Mouse (Mus musculus) Patski (cell line): Measurements from ENCODE around the gene Mrps18a. TPM values are rescaled to one million over a fixed set of nuclear protein-coding genes. Genes with fewer than 3 reads are reported as not detected.

Experiments
- ATAC-seq: fragments of 100-300 bp; one replicate; pipeline ENCODE4 v1.8.0; 2021
- CTCF ChIA-PET: fragments of 350-600 bp; sonication (Branson Sonifier 250); formaldehyde crosslinking; loops from one replicate; lab custom pipeline; 2022; ENCODE audit warnings: inconsistent platforms; lab: Charles Lee
- POLR2A ChIA-PET: fragments of 350-600 bp; sonication (Branson Sonifier 250); formaldehyde crosslinking; loops from one replicate; lab custom pipeline; 2022; ENCODE audit warnings: antibody characterized with exemption, inconsistent platforms; lab: Charles Lee
- DNase-seq: peaks from one replicate; pipeline ENCODE4 v3.0.0-alpha.2; 2011; ENCODE audit warnings: low read depth, low spot score
- H3K27me3 ChIP-seq: fragments of 371-371 bp; one replicate; pipeline ENCODE4 v1.5.1; 2021
- CTCF ChIP-seq: fragments of 100-300 bp; IDR thresholded peaks from one replicate; pipeline ENCODE4 v1.5.1; 2021
- in situ Hi-C: fragments of 300-500 bp; cut with MboI; formaldehyde crosslinking; loops from 3 replicates; pipeline ENCODE4 v1.11.1; 2018; ENCODE audit warnings: low pct_unique_long_range_greater_than_20kb, mixed read lengths
- polyA plus RNA-seq: library from polyadenylated mRNA; unstranded; gene quantifications from one replicate; pipeline ENCODE4 v1.2.3, GENCODE M21; 2021

Mrps18a gene
- polyA plus RNA-seq, 1 experiment from 2014 or later = 100 TPM

DNA sequence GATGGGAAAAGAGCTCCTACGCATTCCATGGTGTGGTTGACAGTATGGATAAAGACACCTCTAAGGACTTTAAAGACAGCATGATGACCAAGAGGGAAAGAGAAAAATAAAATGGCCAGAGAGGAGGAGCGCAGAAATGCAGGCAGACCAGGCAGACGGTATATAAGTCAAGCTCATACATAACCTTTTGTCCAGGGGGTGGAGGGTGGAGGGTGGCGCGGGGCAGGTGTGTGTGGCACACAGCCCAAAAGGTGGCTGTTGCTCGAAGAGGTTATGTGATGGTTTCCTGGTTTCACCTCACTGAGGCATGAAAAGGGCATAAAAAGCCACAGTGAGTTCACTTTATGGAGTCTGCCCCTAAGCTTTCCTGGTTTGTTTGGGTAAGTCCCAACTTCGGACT lies 51.8 kb downstream of the Mrps18a start:
- in situ Hi-C loops = no loop called here
- DNase-seq (no peak), ATAC-seq (no peak)
- ChIA-PET POLR2A (interaction anchor here (0.7 to 1.3 kb wide), 3 partner anchors 18 to 40 kb away, joined by 3 read pairs; partner anchors contain the start of genes Polh, Rsph9 and Xpo5), CTCF (interaction anchor here (1.1 kb wide), 1 partner anchor 31 kb away, joined by 3 read pairs; no protein-coding TSS in a partner anchor)
- TF ChIP-seq CTCF = no peak
- no peaks in the 10 kb centered on the region for H3K27me3 ChIP-seq

DNA sequence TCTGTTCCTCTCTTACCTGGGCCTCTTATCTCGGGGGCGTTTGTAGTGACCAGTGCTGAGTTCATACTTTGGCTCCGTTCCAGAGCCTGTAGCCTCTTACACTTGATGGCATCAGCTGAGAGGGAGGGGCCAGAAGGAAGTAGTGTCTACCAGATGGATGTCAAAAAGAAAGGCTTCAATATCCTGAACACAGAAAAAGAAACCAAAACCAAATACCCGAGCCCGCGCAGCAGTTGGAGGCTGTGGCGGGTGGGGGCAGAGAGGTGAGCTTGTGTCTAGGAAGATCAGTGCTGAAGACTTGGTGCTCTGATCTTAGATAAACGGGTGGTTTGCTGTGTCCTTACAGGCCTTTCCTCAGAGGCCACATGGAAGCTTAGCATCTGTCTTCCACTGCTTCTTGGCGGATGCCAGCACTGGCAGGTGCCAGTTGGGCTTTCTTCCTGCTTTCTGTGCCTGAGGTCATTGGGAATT lies 52.2 kb downstream of the Mrps18a start:
- ChIA-PET CTCF (interaction anchor here (1.1 kb wide), 1 partner anchor 31 kb away, joined by 3 read pairs; no protein-coding TSS in a partner anchor), POLR2A (interaction anchor here (0.9 to 1.3 kb wide), 2 partner anchors 19 to 40 kb away, joined by 3 read pairs; partner anchors contain the start of genes Polh, Rsph9 and Xpo5)
- no peaks in the 10 kb centered on the region for H3K27me3 ChIP-seq
- TF ChIP-seq CTCF = no peak
- DNase-seq (no peak), ATAC-seq (no peak)
- in situ Hi-C loops = no loop called here

DNA sequence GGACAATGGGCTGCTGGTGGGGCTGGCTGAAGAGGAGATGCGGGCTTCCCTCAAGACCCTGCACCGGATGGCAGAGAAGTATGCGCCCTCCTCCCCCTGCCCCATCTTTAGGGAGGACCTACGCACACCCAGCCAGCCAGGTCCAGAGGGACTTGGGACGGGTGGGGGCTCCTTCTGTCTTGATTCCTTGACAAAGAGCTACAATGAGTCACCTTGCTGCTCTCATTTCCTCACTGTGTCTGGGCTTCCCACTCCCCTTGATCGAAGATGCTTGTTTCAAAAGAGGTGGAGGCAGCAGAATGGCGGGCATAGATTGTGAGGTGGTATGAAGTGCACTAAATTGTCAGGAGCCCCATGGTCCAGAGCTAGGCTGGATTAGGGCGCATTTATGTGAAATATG lies 53.5 kb downstream of the Mrps18a start:
- ChIA-PET CTCF (no interaction called here), POLR2A (no interaction called here)
- no peaks in the 10 kb centered on the region for H3K27me3 ChIP-seq
- no peak for TF ChIP-seq CTCF
- ATAC-seq = no peak
- in situ Hi-C loops = no loop called here
- DNase-seq = no peak

DNA sequence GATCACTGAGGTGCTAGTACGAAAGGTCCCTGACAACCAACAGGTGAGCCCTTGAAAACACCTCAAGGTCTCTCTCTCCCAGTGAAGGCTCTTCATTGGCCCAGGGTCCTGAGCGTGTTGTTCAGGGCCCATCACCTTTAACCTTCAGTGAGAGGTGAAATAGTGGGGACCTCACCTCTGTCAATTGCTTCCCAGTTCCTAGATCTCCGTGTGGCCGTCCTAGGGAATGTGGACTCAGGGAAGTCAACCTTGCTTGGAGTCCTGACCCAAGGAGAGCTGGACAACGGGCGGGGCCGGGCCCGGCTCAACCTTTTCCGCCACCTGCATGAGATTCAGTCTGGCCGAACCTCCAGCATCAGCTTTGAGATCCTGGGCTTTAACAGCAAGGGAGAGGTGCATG lies 54.0 kb downstream of the Mrps18a start:
- ATAC-seq (no peak), DNase-seq (no peak)
- in situ Hi-C loops = no loop called here
- ChIA-PET POLR2A (no interaction called here), CTCF (no interaction called here)
- no peak for TF ChIP-seq CTCF
- H3K27me3 ChIP-seq = no peaks in the 10 kb centered on the region

DNA sequence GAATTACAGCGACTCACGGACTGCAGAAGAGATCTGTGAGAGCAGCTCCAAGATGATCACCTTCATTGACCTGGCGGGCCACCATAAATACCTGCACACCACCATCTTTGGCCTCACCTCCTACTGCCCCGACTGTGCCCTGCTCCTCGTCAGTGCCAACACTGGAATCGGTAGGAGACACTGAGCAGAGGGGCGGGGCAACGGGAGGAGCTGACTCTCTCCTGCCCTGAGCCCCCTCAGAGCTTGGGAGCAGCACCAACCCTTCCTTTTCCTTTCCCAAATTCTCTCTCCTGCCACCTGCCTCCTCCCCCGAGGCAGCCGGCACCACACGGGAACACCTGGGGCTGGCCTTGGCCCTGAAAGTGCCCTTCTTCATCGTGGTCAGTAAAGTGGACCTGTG lies 54.7 kb downstream of the Mrps18a start:
- DNase-seq = no peak
- in situ Hi-C loops = no loop called here
- ChIA-PET POLR2A (no interaction called here), CTCF (no interaction called here)
- no peak for TF ChIP-seq CTCF
- H3K27me3 ChIP-seq = no peaks in the 10 kb centered on the region
- ATAC-seq = no peak

DNA sequence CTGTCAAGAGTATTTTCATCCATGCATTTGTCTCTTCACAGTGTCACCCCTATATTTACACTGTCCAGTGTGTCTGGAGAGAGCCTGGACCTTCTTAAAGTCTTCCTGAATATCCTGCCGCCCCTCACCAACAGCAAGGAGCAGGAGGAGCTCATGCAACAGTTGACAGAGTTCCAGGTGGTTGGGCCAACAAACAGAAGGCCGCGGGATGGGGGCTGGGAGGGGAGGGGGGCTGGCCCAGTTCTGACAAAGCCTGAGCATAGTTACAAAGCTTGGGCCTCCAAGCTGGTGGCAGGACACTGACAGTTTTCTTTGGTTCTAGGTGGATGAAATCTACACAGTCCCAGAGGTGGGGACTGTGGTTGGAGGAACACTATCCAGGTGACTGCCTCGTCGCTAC lies 55.5 kb downstream of the Mrps18a start:
- in situ Hi-C loops = no loop called here
- no peak for TF ChIP-seq CTCF
- no peak for ATAC-seq
- ChIA-PET POLR2A (no interaction called here), CTCF (no interaction called here)
- no peak for DNase-seq
- H3K27me3 ChIP-seq = no peaks in the 10 kb centered on the region

DNA sequence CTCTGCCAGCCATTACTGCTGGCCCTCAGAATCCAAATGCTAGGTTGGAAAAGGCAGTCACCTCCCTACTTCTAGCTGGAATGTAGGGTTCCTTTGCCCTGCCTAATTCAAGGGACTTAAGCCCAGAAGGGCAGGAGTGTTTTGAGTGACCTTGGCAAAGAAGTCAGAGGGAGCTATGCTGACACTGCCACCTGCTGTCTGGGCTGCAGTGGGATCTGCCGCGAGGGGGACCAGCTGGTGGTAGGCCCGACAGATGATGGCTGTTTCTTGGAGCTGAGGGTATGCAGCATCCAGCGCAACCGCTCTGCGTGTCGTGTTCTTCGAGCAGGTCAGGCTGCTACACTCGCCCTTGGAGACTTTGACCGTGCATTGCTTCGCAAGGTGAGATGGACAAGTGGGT lies 56.2 kb downstream of the Mrps18a start:
- in situ Hi-C loops = no loop called here
- ChIA-PET POLR2A (no interaction called here), CTCF (no interaction called here)
- DNase-seq (no peak), ATAC-seq (no peak)
- H3K27me3 ChIP-seq = no peaks in the 10 kb centered on the region
- no peak for TF ChIP-seq CTCF

DNA sequence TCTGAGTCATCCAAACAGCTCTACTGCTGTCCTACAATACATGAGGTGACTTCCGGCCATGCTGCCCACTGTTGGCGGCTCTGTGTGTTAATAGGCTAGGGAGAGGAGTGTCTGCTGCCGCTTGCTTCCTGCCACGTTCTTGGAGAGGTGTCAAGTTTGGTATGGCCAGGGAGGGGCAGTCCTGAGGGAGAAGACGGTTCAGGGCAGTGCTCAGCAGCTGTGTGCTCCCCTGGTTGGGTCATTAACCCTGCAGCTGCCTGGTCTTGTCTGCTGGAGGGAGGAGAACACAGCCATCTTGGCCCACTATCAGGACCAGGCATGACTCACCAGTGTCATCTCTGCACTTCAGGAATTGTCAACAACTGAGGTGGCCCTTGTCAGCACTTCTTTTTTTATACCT lies 57.5 kb downstream of the Mrps18a start:
- no peak for ATAC-seq
- H3K27me3 ChIP-seq = no peaks in the 10 kb centered on the region
- ChIA-PET POLR2A (no interaction called here), CTCF (interaction anchor here (0.9 kb wide), 1 partner anchor 31 kb away, joined by 3 read pairs; no protein-coding TSS in a partner anchor)
- TF ChIP-seq CTCF = no peak
- in situ Hi-C loops = no loop called here
- no peak for DNase-seq

DNA sequence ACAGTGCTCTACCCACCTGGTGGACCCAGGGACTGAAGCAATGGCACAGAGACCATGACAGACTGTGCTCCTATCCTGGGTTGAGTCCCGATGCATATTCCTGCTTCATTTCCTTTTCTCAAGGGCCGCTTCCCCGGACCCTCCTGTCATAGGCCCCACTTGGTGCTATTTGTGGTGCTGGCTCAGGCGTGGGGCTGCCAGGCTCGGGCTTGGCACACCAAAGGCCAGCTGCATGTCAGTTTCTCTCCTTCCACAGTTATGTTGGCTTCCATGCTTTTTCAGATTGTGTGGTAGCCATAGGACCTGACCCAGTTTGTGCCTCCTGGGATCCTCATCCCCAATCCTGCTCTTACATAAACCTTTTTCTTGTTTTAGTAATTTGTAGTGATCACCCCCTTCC lies 58.0 kb downstream of the Mrps18a start:
- TF ChIP-seq CTCF = no peak
- CTCF ChIA-PET = no interaction called here
- in situ Hi-C loops = no loop called here
- POLR2A ChIA-PET = no interaction called here
- H3K27me3 ChIP-seq = no peaks in the 10 kb centered on the region
- ATAC-seq = no peak
- DNase-seq = no peak

DNA sequence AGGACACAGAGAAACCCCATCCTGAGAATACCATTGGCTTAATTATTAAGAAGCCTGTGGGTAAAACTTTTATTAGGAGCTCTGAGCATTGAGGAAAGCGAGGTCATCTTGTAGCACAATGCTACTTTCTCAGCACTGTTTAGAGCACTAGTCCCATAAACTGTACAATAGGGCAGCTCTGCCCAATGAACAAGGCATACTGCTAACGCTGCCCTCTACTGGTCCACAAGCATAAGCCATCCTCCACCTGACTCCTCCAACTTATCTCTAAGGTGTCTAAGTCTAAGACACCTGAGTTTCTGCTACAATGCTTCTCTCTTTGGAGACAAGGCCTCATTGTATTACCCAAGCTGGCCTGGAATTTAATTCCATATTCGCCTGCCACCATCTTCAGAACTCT lies 59.8 kb downstream of the Mrps18a start:
- in situ Hi-C loops = no loop called here
- ATAC-seq = no peak
- H3K27me3 ChIP-seq = no peaks in the 10 kb centered on the region
- POLR2A ChIA-PET = no interaction called here
- CTCF ChIA-PET = interaction anchor here (0.9 to 1.4 kb wide), 3 partner anchors 10 to 20 kb away, joined by 3 read pairs; no protein-coding TSS in a partner anchor
- no peak for TF ChIP-seq CTCF
- no peak for DNase-seq

Other genes with a start within 250 kb of the Mrps18a start
- 124 TPM for gene Vegfa, start 78.6 kb upstream of the Mrps18a start, polyA plus RNA-seq
- gene Rsph9, start 33.2 kb downstream of the Mrps18a start, polyA plus RNA-seq = 29.3 TPM
- 14.6 TPM for gene Mad2l1bp, start 42.6 kb downstream of the Mrps18a start, polyA plus RNA-seq
- gene Gtpbp2, start 50.0 kb downstream of the Mrps18a start, polyA plus RNA-seq = 84.7 TPM
- 14.4 TPM for gene Polh, start 91.7 kb downstream of the Mrps18a start, polyA plus RNA-seq
- 48.3 TPM for gene Xpo5, start 91.8 kb downstream of the Mrps18a start, polyA plus RNA-seq
- gene Polr1c, start 137.1 kb downstream of the Mrps18a start, polyA plus RNA-seq = 93.1 TPM
- 88.7 TPM for gene Yipf3, start 137.1 kb downstream of the Mrps18a start, polyA plus RNA-seq
- gene Lrrc73, start 142.5 kb downstream of the Mrps18a start, polyA plus RNA-seq = 9.4 TPM
- gene Tjap1, start 172.0 kb downstream of the Mrps18a start, polyA plus RNA-seq = 55.3 TPM
- gene Dlk2, start 186.4 kb downstream of the Mrps18a start, polyA plus RNA-seq = 1.4 TPM
- 7.6 TPM for gene Abcc10, start 217.4 kb downstream of the Mrps18a start, polyA plus RNA-seq